Mouse (Mus musculus) leukemia stem cell, adult 10-12 weeks (primary cell): ENCODE results near the gene Rnf212. TPM values are rescaled to one million over a fixed set of nuclear protein-coding genes. Genes with fewer than 3 reads are reported as not detected.

Experiments used
- polyA plus RNA-seq: library from polyadenylated mRNA; stranded (reverse); fragments of >175 nt; gene quantifications from 2 replicates; pipeline ENCODE4 v1.2.3, GENCODE M21; 2012; ENCODE audit warnings: low replicate concordance

The Rnf212 gene
- polyA plus RNA-seq = 1.5 and 1.8 TPM in 2 replicates

GRCm38 (mm10) chr5:108774630-108775306, at the start of gene Rnf212:
TSS of gene Rnf212 (minus strand) at chr5:108774982.

GRCm38 (mm10) chr5:108808750-108809149, 34.0 kb upstream of the Rnf212 start, which contains the start of gene Vmn2r8:
TSS of gene Vmn2r8 (minus strand) at chr5:108808850.

GRCm38 (mm10) chr5:108795263-108795662, 20.5 kb upstream of the Rnf212 start, which contains the start of gene Tmed11:
TSS of gene Tmed11 (minus strand) at chr5:108795363.

DNA sequence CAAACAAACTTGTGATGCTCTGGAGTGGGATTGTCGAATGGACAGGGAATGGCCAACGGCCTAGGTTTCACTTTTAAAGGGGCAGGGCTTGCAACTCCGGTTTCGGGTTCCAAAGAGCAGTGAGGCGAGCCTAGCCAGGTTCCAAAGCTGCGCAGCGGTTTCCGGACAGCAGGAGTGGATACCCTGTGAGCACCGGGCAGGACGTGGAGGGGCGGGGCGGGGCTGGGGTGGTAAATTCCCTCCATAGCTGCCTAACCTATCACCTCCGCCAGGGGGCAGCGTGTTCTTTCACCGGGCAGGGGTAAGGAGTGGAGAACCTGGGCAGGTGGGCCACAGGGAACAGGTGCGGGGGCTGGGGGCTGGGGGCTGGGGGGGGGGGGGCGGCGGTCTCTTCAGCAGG, 82.5 kb downstream of the Rnf212 start, which contains the start of gene Fgfrl1:
TSS of gene Fgfrl1 (plus strand) at position 112 of the 400 bp plus-strand sequence.

Other genes with a start within 250 kb of the Rnf212 start
- 0.15 and 0.20 TPM in 2 replicates for gene Cplx1, start 225.0 kb downstream of the Rnf212 start, polyA plus RNA-seq
- 50.0 and 158 TPM in 2 replicates for gene Gak, start 145.2 kb downstream of the Rnf212 start, polyA plus RNA-seq
- 1.1 and 4.1 TPM in 2 replicates for gene Tmem175, start 145.2 kb downstream of the Rnf212 start, polyA plus RNA-seq
- gene Idua, start 114.7 kb downstream of the Rnf212 start, polyA plus RNA-seq = 6.7 and 7.3 TPM in 2 replicates
- gene Dgkq, start 105.3 kb downstream of the Rnf212 start, polyA plus RNA-seq = 3.6 and 6.2 TPM in 2 replicates
- gene Slc26a1, start 99.4 kb downstream of the Rnf212 start, polyA plus RNA-seq = 3.1 and 6.6 TPM in 2 replicates
- gene Fgfrl1, start 82.6 kb downstream of the Rnf212 start, polyA plus RNA-seq = 29.5 and 29.9 TPM in 2 replicates
- gene Tmed11, start 20.4 kb upstream of the Rnf212 start, polyA plus RNA-seq = not detected in 2 replicates
- 0.02 TPM in 1 of 2 replicates, not detected in the other for gene Vmn2r8, start 33.9 kb upstream of the Rnf212 start, polyA plus RNA-seq
- 0.01 TPM in 1 of 2 replicates, not detected in the other for gene Vmn2r9, start 77.6 kb upstream of the Rnf212 start, polyA plus RNA-seq
- gene Vmn2r10, start 231.5 kb upstream of the Rnf212 start, polyA plus RNA-seq = not detected in 2 replicates